Mouse (Mus musculus): ENCODE data around the gene Iqcd.

DNA sequence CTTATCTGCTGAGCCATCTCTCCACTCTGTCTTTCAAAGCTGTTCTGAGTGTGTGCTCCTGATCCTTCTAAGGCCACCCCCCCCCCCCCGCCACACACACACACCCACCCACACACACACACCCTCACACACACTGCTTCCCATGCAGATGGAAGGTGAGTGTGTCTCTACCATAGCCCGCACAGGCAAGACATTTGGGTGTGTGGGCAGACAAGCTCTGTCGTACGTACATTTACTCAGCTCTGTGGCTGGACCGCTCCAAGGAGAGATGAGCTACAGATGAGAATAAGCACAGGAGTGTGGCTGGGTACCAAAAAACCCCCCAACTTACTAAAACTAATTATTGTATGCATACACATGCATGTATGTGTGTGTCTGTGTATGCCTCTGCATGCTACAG lies 38.1 kb upstream of the Iqcd start:
- TF ChIP-seq CTCF (IDR thresholded peaks at IDR 0.05; ENCODE audit: low read depth, low read length) (no peak), POLR2A (IDR thresholded peaks at IDR 0.05; ENCODE audit: borderline replicate concordance, low read depth, low read length) (no peak)
